Mouse (Mus musculus) megakaryocyte, embryonic 14.5 days (primary cell): ENCODE data around the gene Sgca.

Source experiments
- FLI1 ChIP-seq: IDR thresholded peaks from 2 replicates; pipeline ENCODE4 v1.6.1; 2012; ENCODE audit warnings: low read length, inconsistent platforms, mixed read lengths
- GATA1 ChIP-seq: IDR thresholded peaks from 3 replicates; pipeline ENCODE4 v1.6.1; 2012; ENCODE audit warnings: mixed read lengths, low read length, inconsistent platforms, borderline replicate concordance

DNA sequence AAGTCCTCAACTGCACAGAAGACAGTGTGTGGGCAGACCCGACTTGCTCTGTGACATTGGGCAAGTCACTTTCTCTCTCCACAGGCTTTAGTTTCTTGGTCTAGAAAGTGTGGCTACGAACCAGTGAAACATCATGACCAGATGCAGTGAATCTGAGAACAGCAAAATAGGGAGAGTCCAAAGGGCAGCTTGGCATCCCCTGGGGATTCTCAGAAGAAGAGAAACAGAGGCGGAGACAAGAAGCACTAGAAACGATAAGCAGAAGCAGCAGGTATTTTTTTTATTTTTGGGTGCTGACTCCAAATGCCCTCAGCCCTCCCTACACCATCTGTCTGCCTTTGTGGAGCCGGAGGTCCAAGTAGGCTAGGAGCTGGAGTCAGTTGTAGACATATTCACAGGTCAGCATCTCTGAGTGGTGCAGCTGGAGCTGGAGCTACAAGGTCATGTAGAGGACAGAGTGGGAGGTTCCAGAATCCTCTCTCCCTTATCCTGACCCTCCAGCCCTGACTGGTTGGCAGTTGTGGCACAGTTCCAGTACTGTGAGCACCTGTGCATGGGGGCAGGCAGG lies 13.5 kb downstream of the Sgca start:
- TF ChIP-seq GATA1 = no peak
- no peak for TF ChIP-seq FLI1
